Mouse (Mus musculus): ENCODE measurements around the gene Colca2. TPM values are rescaled to one million over a fixed set of nuclear protein-coding genes. Genes with fewer than 3 reads are reported as not detected.

Colca2 gene
- polyA plus RNA-seq, 1 experiment from 2014 or later, result 4.9 TPM

DNA sequence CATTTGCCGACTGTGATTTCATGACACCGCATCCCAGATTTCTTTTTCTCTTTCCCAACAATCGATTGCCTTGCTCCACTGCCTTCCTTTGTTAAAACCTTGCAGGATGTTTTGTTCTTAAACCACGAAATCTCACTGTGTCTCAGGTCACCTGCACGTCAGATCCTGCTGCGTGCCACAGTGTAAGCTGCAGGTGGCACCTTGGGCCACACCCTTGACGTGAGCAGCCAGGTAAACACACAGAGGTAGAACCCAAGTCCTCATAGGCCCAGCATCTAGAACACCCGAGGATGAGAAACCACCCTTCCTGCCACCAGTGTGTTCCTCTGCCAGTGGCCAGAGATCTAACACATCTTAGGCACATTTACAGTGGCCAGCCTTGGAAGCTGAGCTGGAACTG, 7.3 kb downstream of the Colca2 start:
- ATAC-seq (ENCODE audit: insufficient number of reproducible peaks, low FRiP score), result no peak
- H3K9me3 ChIP-seq (replicated peaks), result no peaks in the 10 kb centered on the region
- H3K27ac ChIP-seq (ENCODE audit: poor library complexity, severe bottlenecking), result no peak overlapping the region
- H3K36me3 ChIP-seq, result peaks cover 5% of the 10 kb centered on the region
- H3K4me2 ChIP-seq, result no peak overlapping the region
- WGBS, result 78% methylated on average over 8 of the region's 8 CpGs
- H3K27me3 ChIP-seq (replicated peaks), result no peaks in the 10 kb centered on the region
- no peak overlapping the region for H3K9ac ChIP-seq
- no peak overlapping the region for H3K4me3 ChIP-seq
- H3K4me1 ChIP-seq (replicated peaks), result peaks cover 4% of the 10 kb centered on the region; the same call in 1 of the 2 replicates

DNA sequence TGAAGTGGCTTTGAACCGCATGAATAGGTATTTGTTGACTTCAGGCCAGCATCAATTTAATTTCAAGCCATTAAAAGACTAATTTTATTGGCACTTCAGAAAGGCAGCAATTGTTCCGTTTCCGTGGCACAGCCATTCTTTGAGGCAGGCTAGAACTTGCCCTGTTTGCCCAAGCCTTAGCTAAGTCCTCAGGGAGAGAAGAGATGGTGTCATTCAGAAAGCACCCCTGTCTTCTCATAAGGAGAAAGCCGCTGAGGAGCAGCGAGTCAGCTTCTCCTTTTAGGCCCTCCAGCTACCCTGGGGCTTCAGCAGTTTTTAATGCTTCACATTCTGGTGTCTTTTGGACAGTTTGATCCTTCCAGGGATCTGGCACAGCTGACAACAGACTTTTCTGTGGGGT, 9.5 kb downstream of the Colca2 start:
- ATAC-seq (ENCODE audit: insufficient number of reproducible peaks, low FRiP score), result no peak
- no peak overlapping the region for H3K4me2 ChIP-seq
- no peak overlapping the region for H3K9ac ChIP-seq
- no peaks in the 10 kb centered on the region for H3K9me3 ChIP-seq (replicated peaks)
- H3K27me3 ChIP-seq (replicated peaks), result no peaks in the 10 kb centered on the region
- no peak overlapping the region for H3K4me3 ChIP-seq
- H3K36me3 ChIP-seq, result peaks cover 5% of the 10 kb centered on the region
- no peaks in the 10 kb centered on the region for H3K4me1 ChIP-seq (replicated peaks)
- H3K27ac ChIP-seq (ENCODE audit: poor library complexity, severe bottlenecking), result no peak overlapping the region
- WGBS, result 78% methylated on average over 5 of the region's 5 CpGs

DNA sequence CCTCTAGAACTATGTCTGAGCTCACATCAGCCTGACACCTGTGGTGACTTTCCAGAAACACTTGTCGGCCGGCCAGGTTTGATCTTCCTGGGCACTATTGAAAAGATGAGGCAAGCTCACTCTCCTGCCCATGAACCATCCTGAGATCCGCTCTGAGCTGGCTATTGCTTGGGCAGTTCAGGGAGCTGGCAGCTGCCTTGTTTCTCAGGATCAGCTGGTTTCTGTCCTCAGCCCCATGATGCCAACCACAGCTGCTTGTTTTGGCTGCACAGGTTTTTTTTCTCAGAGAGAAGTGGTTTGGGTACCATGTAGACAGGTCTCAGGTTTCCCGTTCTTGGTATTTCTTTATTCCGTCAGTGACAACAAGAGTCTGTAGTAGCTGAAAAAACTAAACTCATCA, 19.9 kb downstream of the Colca2 start:
- Histone ChIP-seq H3K4me3 (no peak overlapping the region), H3K27me3 (replicated peaks) (no peaks in the 10 kb centered on the region), H3K27ac (ENCODE audit: poor library complexity, severe bottlenecking) (no peak overlapping the region), H3K36me3 (no peaks in the 10 kb centered on the region), H3K9ac (no peak overlapping the region), H3K9me3 (replicated peaks) (peaks cover 4% of the 10 kb centered on the region), H3K4me1 (replicated peaks) (no peaks in the 10 kb centered on the region; the same call in 1 of the 2 replicates), H3K4me2 (no peak overlapping the region)
- WGBS, result 67% methylated on average over 5 of the region's 5 CpGs
- no peak for ATAC-seq (ENCODE audit: insufficient number of reproducible peaks, low FRiP score)

DNA sequence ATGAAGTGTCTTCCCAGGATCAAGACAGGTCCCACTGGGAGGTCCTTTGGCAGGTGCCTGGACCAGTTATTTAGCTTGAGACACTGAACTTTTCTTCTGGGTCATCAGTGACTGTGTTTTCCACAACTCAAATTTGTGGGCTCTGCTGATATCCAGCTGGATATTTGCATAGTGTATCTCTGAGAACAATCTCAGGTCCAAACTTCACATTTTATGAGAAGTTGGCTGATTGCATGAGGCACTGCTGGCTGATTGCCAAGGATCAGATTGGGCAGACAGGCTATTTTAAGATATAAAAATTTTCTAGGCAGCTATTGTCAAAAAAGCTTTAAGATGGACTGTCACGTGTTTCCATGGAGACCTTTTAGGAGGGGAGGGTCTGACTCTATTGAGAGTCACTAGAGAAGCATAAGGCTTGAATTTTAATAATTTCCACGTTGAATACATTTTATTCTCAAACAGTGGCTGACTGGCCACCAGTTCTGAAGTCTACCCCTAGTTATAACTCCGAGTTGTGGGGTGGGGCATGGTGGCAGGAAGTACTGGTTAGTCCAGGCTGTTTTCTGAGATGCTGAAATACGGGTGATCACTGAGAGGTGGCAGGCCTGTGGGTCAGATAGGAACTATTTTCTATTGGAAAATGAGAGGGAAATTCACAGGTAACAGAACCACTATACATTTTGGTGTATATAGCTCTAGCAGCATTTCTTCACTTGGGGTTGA, 21.4 kb downstream of the Colca2 start:
- no peaks in the 10 kb centered on the region; the same call in 1 of the 2 replicates for H3K4me1 ChIP-seq (replicated peaks)
- H3K4me3 ChIP-seq, result no peak overlapping the region
- 67% methylated on average over 4 of the region's 4 CpGs for WGBS
- no peak overlapping the region for H3K9ac ChIP-seq
- H3K9me3 ChIP-seq (replicated peaks), result peaks cover 4% of the 10 kb centered on the region
- H3K27me3 ChIP-seq (replicated peaks), result no peaks in the 10 kb centered on the region
- H3K36me3 ChIP-seq, result no peaks in the 10 kb centered on the region
- ATAC-seq (ENCODE audit: insufficient number of reproducible peaks, low FRiP score), result no peak
- no peak overlapping the region for H3K4me2 ChIP-seq
- no peak overlapping the region for H3K27ac ChIP-seq (ENCODE audit: poor library complexity, severe bottlenecking)

DNA sequence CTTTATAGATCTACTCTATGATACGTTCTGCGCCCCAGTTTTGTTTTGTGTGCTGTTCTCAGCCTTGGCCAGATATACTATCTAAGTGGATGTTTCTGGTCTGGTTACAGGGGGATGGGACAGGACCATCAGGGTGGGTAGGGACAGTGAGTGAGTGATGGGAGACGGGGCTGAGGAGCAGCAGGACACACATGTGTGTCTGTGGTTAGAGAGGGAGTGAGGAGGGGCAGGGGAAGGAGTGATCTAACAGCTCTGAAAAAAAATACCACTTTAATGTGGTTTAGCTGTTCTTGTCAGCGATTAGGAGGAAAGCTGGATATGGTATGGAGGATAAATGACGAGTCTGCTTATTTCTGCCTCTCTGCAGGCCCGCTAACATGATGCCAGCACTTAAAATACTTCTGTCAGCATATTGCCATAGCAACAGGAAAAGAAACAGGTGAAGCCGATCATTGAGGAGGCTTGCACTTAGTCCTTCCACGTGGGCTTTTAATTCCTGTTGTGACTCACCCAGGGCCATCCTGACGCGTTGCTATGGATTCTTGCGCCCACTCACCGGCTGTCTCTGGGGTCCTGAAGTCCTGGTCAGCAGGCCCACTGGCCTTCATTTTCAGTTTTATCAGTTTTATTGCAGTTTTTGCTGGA, 39.5 kb downstream of the Colca2 start:
- Histone ChIP-seq H3K9me3 (replicated peaks) (no peaks in the 10 kb centered on the region), H3K4me3 (no peak overlapping the region), H3K36me3 (no peaks in the 10 kb centered on the region), H3K27ac (ENCODE audit: poor library complexity, severe bottlenecking) (no peak overlapping the region), H3K9ac (no peak overlapping the region), H3K27me3 (replicated peaks) (no peaks in the 10 kb centered on the region), H3K4me1 (replicated peaks) (peaks cover 8% of the 10 kb centered on the region; the same call in 1 of the 2 replicates), H3K4me2 (no peak overlapping the region)
- 45% methylated on average over 12 of the region's 12 CpGs for WGBS
- ATAC-seq (ENCODE audit: insufficient number of reproducible peaks, low FRiP score), result no peak

DNA sequence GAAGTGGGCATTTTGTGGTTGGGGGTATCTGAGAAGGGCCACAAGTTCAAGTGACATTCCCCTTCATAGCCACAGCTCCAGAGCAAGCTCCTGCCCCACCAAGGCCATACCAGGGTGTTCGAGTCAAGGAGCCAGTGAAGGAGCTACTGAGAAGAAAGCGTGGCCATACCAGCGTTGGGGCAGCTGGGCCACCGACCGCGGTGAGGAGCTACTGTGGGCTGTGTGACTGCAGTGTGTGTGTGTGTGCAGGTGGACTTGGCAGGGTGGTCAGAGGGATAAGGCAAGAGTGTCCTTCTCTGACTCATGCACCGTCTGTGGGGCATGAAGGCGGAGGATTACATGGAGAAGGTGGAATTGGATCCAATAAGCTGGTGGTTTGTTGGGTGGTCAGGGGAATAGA, 46.2 kb downstream of the Colca2 start:
- peaks cover 13% of the 10 kb centered on the region for H3K4me1 ChIP-seq (replicated peaks)
- H3K9me3 ChIP-seq (replicated peaks), result no peaks in the 10 kb centered on the region
- ATAC-seq (ENCODE audit: insufficient number of reproducible peaks, low FRiP score), result no peak
- no peaks in the 10 kb centered on the region for H3K36me3 ChIP-seq
- no peak overlapping the region for H3K4me3 ChIP-seq
- H3K4me2 ChIP-seq, result no peak overlapping the region
- H3K9ac ChIP-seq, result no peak overlapping the region
- no peak overlapping the region for H3K27ac ChIP-seq (ENCODE audit: poor library complexity, severe bottlenecking)
- peaks cover 2% of the 10 kb centered on the region; the same call in 1 of the 2 replicates for H3K27me3 ChIP-seq (replicated peaks)
- WGBS, result 87% methylated on average over 8 of the region's 8 CpGs

DNA sequence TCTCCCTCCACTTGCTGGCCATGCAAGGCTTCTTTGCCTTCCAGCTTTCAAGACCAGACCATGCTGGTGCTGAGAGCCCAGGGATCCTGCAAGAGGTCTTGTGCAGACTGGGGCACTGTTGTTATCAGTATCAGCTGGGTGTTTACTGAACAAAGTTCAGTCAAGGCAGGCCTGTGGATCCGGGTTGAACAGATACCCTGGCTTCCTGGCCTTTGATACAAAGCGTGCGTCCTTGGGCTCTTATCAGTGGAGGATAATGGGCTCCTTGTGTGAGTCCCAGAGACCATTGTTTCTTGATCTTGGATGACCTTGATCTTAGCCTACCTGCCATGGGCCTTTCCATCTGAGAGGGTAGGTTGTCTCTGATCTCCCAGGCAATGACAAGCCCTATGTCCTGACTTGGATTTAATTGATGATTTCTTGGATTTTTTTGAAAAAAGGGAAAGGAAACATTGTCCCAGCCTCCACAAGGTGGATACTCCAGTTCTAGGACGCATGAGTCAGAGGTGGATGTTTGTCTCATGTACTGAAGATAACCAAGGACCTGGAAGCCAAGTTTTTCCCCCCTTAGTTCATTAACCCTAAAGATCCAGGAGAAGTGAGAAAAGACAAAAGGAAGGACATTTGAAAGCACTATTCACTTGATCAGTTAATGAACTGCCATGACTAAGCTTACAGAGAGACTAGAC, 47.5 kb downstream of the Colca2 start:
- no peak overlapping the region for H3K9ac ChIP-seq
- H3K4me1 ChIP-seq (replicated peaks), result peaks cover 13% of the 10 kb centered on the region
- no peak overlapping the region for H3K4me2 ChIP-seq
- H3K9me3 ChIP-seq (replicated peaks), result no peaks in the 10 kb centered on the region
- ATAC-seq (ENCODE audit: insufficient number of reproducible peaks, low FRiP score), result no peak
- 13% methylated on average over 4 of the region's 4 CpGs for WGBS
- H3K36me3 ChIP-seq, result no peaks in the 10 kb centered on the region
- H3K27ac ChIP-seq (ENCODE audit: poor library complexity, severe bottlenecking), result no peak overlapping the region
- H3K27me3 ChIP-seq (replicated peaks), result peaks cover 2% of the 10 kb centered on the region; the same call in 1 of the 2 replicates
- H3K4me3 ChIP-seq, result no peak overlapping the region

DNA sequence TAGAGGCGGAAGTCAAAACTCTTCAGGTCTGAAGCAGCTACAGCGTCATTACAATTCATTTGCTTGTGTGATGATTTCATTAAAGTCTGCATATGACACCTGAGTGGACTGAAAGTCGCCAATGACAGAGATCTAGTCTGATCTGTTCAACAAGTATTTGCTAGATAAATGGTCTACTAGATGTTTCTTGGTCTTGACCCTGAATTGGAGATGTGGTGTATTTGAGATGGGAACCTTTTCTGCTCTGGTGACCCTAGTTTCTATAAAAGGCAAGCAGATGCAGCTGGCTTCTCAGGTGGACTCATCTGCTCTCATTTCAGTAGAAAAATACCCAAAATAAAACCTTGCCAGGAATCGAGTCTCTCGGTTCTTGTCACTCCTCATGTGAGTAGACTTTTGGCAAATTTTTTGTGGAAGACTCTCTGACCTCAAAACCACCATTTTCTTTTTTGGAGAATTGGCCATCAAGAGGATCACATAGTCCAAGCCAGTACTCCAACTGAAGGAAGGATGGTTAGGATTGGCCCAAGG, 52.7 kb downstream of the Colca2 start:
- 76% methylated on average over 5 of the region's 5 CpGs for WGBS
- H3K9me3 ChIP-seq (replicated peaks), result no peaks in the 10 kb centered on the region
- no peaks in the 10 kb centered on the region for H3K36me3 ChIP-seq
- ATAC-seq (ENCODE audit: insufficient number of reproducible peaks, low FRiP score), result no peak
- no peak overlapping the region for H3K27ac ChIP-seq (ENCODE audit: poor library complexity, severe bottlenecking)
- no peak overlapping the region for H3K9ac ChIP-seq
- H3K4me3 ChIP-seq, result no peak overlapping the region
- H3K4me2 ChIP-seq, result no peak overlapping the region
- H3K27me3 ChIP-seq (replicated peaks), result 0 out of 2 replicates have a peak, but pooled peaks cover 2% of the 10 kb centered on the region
- peaks cover 3% of the 10 kb centered on the region for H3K4me1 ChIP-seq (replicated peaks)

Other genes with a start within 250 kb of the Colca2 start
- gene Btg4, start 217.7 kb downstream of the Colca2 start, polyA plus RNA-seq (2016; fragmentation: Nextera tagmentation; extraction: Ambion mirVana), result not detected in 2 replicates
- gene Layn, start 201.5 kb downstream of the Colca2 start, polyA plus RNA-seq (2016; fragmentation: Nextera tagmentation; extraction: Ambion mirVana), result 9.9 and 11.9 TPM in 2 replicates
- not detected in 2 replicates for gene 4833427G06Rik, start 176.5 kb downstream of the Colca2 start, polyA plus RNA-seq (2016; fragmentation: Nextera tagmentation; extraction: Ambion mirVana)
- not detected in 2 replicates for gene Gm32742, start 113.1 kb downstream of the Colca2 start, polyA plus RNA-seq (2016; fragmentation: Nextera tagmentation; extraction: Ambion mirVana)
- not detected in 2 replicates for gene Pou2af1, start 64.9 kb downstream of the Colca2 start, polyA plus RNA-seq (2016; fragmentation: Nextera tagmentation; extraction: Ambion mirVana)
- gene 1810046K07Rik, start 50.3 kb upstream of the Colca2 start, polyA plus RNA-seq (2016; fragmentation: Nextera tagmentation; extraction: Ambion mirVana), result not detected in 2 replicates

Data from heart, embryonic 12.5 days (tissue).